Mouse (Mus musculus) olfactory bulb, adult 2 months (tissue): ENCODE data around the gene Arhgap9.

ENCODE experiments used
- CTCF ChIP-seq: fragments of 200-500 bp; IDR thresholded peaks from 2 replicates; pipeline ENCODE4 v1.5.1; 2012; ENCODE audit warnings: low read depth, mild to moderate bottlenecking, low read length, moderate library complexity; ENCODE audit not compliant: insufficient read depth
- POLR2A ChIP-seq: fragments of 200-500 bp; IDR thresholded peaks from 2 replicates; pipeline ENCODE4 v1.6.1; 2012; ENCODE audit warnings: mild to moderate bottlenecking, low read depth, low read length, moderate library complexity; ENCODE audit not compliant: insufficient read depth

DNA sequence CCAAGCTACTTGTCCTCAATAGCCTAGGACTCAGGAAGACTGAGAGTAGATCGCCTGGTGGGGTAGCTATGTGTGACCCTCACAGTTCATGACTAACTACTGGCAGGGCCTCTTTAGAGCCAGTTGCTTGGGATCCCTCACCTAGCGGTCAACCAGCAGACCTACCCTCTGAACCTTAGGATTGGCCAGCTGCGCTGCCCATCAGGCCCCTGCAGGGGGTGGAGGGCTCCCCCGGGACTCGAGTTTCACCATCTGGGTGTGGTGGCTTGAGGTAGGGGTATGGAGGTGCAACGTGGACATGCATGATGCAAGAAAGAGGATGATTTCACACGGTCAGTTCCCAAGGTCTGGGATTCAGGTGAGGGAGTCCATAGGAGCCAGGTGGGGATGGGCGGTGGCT, 30.0 kb downstream of the Arhgap9 start:
- no peak for TF ChIP-seq POLR2A
- no peak for TF ChIP-seq CTCF
